Mouse (Mus musculus): ENCODE data around the gene Slc22a12.
A peak's percentile ranks its signal among the peaks of the same experiment; 100 is the strongest.

The Slc22a12 gene

GRCm38 (mm10) chr19:6540191-6540590 lies 2.6 kb downstream of the Slc22a12 start:
- no peak for DNase-seq

GRCm38 (mm10) chr19:6539592-6539991 lies 3.2 kb downstream of the Slc22a12 start:
- DNase-seq = peak; percentile 3

DNA sequence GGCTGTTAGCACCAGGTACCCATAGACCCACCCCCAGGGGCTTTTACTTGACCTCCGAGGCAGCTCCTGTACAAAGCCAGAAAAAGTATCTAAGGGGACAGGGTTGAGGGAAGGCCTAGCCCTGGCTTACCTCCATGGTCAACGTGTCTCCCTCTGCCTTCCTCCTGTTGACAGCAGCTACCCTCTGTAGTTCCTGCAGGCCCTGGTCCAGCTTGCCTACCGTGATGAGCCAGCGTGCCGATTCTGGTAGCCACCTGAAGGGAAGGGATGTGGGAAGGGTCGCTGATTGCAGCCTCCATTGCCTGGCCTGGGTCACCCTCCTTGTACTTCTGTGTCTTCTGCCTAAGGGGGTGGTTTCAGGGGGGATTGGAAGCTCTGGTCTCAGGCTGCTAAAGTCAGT lies 4.3 kb downstream of the Slc22a12 start:
- no peak for DNase-seq

- DNase-seq = no peak
Observed at GRCm38 (mm10) chr19:6537526-6537925, 5.3 kb downstream of the Slc22a12 start.

DNA sequence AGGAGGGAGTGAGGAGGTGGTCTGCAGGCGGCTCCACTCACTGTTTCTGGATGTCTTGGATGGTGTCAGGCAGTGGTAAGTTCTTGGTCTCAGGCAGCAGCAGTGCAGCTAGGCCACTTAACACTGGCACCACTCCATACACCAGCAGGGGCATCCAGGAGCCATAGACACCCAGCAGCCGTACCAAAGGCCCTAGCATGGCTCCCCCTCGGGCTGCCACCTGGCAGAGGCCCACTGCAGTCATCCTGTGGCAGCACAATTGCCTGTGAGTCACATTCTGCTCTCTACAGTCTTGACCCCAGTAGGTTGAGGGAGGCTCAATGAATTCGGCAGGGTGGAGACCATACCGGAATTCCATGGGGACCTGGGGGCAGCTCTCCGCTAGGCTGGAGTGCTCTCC lies 6.1 kb downstream of the Slc22a12 start:
- no peak for DNase-seq

- no peak for DNase-seq
Observed at GRCm38 (mm10) chr19:6536201-6536600, 6.6 kb downstream of the Slc22a12 start.

DNA sequence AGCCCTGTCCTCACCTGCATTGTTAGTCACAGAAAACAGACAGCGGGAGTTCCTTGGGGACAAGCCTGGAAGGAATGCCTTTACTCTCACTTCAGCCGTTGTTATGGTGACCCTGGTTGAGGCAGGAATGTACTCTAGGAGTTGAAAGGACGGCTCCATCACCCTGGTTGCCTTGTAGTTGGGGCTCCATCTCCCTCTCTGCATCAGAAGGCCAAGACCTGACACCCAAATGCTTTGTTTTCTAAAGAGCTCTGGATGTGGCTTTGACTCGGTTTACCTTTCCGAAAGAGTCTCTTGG lies 8.8 kb downstream of the Slc22a12 start:
- no peak for DNase-seq

GRCm38 (mm10) chr19:6533290-6534117 lies 9.3 kb downstream of the Slc22a12 start:
- DNase-seq = no peak

DNA sequence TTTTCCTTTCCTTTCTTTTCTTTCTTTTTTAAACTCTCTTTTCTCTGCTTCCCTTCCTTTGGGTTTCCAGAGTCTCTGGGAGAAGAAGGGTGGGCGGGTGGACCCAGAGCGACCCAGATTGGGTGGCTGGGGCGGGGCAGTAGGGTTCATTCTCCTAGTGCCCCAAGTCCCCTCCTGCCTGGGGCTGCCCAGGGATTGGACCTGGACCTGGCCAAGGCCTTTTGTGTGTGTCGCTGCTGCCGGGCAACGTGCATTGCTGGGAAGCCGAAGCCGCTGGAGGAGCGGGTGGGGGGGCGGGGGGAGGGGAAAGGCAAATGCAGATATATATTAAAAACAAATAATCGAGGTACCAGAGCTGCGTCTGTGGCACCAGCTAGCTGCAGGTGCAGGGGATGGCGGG lies 10.2 kb downstream of the Slc22a12 start:
- no peak for DNase-seq

GRCm38 (mm10) chr19:6531832-6532471 lies 10.9 kb downstream of the Slc22a12 start:
- DNase-seq = no peak

- DNase-seq = no peak
Observed at GRCm38 (mm10) chr19:6531011-6531631, 11.7 kb downstream of the Slc22a12 start.

GRCm38 (mm10) chr19:6530359-6530758 lies 12.5 kb downstream of the Slc22a12 start:
- DNase-seq = no peak

GRCm38 (mm10) chr19:6529265-6529985 lies 13.4 kb downstream of the Slc22a12 start:
- DNase-seq = no peak

DNA sequence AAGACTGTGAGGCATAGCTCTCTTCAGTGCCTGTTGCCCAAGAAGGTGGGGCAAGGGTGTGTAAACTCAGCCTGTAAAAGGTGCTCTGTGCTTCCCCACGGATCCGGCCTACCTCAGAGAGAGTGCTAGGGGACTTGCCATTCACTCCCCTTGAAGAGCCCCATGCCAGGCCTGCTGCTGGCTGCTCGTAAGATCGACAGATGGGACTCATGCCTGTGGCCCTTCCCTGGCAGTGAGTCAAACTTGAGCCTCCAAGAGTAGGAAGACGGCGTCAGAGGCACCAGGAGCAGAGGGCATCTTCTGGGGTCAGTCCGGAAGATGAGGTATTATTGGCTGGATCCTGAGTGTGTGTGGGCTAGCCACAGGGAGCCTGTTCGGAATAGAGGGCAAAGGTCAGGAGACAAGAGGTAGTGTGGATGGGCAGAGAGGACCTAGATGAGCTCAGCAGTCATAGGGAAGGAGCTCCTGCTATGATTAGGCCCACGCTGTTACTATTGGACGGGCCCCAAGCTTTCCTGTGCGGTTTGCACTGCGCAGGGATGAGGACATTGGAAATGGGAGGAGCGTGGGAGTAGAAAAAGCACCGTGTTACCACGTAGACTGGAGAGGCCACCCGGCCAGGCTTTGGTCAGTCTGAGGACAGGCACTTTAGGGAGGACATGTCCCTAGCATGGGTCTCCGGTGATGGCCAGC lies 14.8 kb downstream of the Slc22a12 start:
- no peak for DNase-seq

GRCm38 (mm10) chr19:6527439-6527838 lies 15.4 kb downstream of the Slc22a12 start:
- DNase-seq = no peak

DNA sequence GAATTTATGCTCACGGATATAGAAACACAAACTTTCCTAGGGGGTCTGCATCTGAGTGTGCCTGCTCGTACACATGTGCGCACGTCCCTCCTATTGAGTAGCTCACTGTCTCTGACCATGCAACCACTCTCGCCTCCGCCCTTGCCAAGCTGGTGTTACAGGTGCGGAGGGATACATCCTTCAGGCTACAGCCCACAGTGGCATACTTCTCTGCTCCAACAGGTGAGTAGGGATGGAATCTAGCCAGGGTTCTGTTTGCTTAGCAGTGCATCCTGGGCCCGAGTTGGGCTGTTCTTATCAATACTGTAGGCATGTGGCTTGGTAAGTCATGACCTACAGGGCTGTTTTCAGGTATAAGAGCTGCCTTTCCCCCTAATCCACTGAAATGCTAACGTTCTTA lies 16.8 kb downstream of the Slc22a12 start:
- no peak for DNase-seq

DNA sequence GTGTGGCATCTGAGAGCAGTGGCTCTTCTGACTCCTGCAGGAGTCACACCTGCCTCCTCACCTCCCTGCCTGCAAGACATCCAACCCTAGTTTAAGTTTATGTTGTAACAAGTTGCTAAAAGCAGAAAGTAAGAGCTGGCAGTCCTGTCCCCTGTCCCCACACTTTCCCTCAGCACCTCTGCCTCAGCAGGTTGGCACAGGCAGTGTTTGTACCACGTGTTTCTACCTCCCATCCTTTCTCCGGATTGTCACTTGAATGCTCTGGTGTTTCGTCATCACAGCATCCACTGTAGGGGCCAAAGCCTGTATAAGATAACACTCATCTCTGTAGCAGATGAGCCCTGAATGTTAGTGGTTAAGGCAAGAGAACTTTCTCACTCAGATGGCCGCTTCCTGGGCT lies 17.8 kb downstream of the Slc22a12 start:
- DNase-seq = no peak

DNA sequence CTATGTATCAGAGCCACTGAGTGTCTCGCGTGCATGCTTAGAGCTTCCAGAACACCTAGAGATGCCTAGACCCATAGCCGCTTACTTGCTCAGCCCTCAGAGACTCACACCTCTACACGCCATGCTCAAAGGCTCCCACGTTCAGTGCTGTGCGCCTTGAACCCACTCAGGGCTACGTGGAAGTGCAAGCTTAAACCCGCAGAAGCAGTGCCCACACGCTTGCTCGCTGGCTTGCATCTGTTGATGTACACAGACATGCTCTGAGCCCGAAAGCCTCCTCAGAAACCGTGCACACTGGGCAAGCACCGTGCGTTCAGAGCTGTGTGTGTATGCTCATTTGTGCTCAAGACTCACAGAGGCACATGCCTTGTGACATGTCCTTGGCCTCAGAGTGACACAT lies 20.5 kb downstream of the Slc22a12 start:
- DNase-seq = no peak

DNA sequence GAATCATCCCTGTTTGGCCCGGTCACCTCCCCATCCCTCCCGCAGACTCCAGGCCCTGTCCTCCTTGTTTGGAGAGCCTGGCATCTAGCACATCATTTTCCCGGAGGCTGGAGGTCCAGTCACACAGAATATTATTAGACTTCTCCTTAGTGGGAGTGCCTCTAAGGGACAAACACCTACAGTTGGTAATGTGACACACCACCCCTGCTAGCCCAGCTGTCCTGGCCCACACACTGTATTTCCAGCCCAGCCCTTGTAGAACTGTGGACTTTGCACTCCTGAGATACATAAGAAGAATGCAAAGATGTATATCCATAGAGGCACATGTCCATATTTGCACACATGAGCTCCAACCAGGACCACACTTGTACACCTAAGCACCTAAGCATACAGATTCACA lies 21.2 kb downstream of the Slc22a12 start:
- no peak for DNase-seq

GRCm38 (mm10) chr19:6519483-6519882 lies 23.3 kb downstream of the Slc22a12 start:
- DNase-seq = no peak

DNA sequence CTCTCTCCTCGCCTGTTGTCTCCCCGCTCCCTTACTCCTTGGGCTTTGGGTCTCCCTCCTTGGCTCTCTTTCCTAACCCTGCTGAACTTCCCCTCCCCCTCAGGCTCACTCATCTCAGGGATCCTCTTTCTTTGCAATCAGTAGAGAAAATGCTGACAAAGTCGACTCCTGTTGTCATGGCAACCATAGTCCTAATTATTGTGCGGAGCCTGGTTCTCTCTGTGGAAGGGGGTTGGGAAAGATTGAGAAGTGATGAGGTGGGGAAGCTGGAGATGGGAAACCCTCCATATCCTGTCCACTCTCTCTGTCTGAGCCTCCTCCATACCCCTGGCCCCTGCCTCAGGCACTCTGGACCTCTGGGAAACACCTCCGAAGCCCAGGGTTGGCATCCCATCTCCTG lies 24.2 kb downstream of the Slc22a12 start:
- no peak for DNase-seq

DNA sequence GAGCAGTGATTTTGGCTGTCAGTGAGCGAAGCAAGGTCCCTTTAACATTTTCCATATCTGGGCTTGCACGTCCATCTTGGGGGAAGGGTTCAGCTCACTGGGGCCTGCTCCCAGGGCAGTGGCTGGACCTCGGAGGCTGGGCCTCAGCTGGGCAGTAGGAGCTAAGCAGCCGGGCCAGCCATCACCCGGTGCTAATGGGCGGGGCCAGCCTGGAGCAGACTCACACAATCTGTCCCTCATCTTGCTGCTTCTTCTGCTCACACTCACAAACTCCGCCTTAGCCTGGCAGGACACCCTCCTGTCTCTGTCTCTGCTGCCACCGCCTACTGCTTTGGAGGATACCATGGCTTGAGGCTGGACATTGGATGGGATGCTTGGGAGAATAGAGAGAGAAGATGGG lies 26.7 kb downstream of the Slc22a12 start:
- DNase-seq = no peak

- DNase-seq = no peak
Observed at GRCm38 (mm10) chr19:6515448-6515847, 27.4 kb downstream of the Slc22a12 start.

Measured in right cerebral cortex, postnatal 25 days (tissue).